Mouse (Mus musculus) limb, embryonic 13.5 days (tissue): ENCODE data around the gene Med11. TPM values are rescaled to one million over a fixed set of nuclear protein-coding genes. Genes with fewer than 3 reads are reported as not detected.

Source experiments
- ATAC-seq: fragments of 200-750 bp; cut with Nextera tagmentation; 2 replicates; pipeline ENCODE4 v1.8.0; 2017; ENCODE audit warnings: low read depth, moderate number of reproducible peaks, moderate TSS enrichment; ENCODE audit not compliant: low FRiP score
- H3K27ac ChIP-seq: fragments of 300-500 bp; sonication (generic); 2 replicates; pipeline ENCODE4 v1.5.1; 2015; ENCODE audit warnings: inconsistent platforms, mild to moderate bottlenecking, moderate library complexity
- H3K27me3 ChIP-seq: fragments of 300-500 bp; sonication (generic); 2 replicates; pipeline ENCODE4 v1.6.1; 2015; ENCODE audit warnings: mild to moderate bottlenecking, inconsistent platforms
- H3K36me3 ChIP-seq: fragments of 300-500 bp; sonication (generic); 2 replicates; pipeline ENCODE4 v1.6.1; 2015; ENCODE audit warnings: inconsistent platforms, mild to moderate bottlenecking, moderate library complexity
- H3K4me1 ChIP-seq: fragments of 300-500 bp; sonication (generic); 2 replicates; pipeline ENCODE4 v1.6.1; 2015; ENCODE audit warnings: inconsistent platforms
- H3K4me2 ChIP-seq: fragments of 300-500 bp; sonication (generic); replicated peaks from 2 replicates; pipeline ENCODE4 v1.6.1; 2015; ENCODE audit warnings: inconsistent platforms, mild to moderate bottlenecking, moderate library complexity
- H3K4me3 ChIP-seq: fragments of 300-500 bp; sonication (generic); 2 replicates; pipeline ENCODE4 v1.5.1; 2015; ENCODE audit warnings: moderate library complexity, mild to moderate bottlenecking, inconsistent platforms
- H3K9ac ChIP-seq: fragments of 300-500 bp; sonication (generic); 2 replicates; pipeline ENCODE4 v1.6.1; 2015; ENCODE audit warnings: mild to moderate bottlenecking, inconsistent platforms
- H3K9me3 ChIP-seq: fragments of 300-500 bp; sonication (generic); 2 replicates; pipeline ENCODE4 v1.6.1; 2016; ENCODE audit warnings: inconsistent platforms
- WGBS: fragments of 180-500 bp; shearing (Covaris S2); methylation state at CpG from one replicate; pipeline ENCODE4 v1.1.7; 2015; 5-methylcytosine and 5-hydroxymethylcytosine counted together
- polyA plus RNA-seq: library from polyadenylated mRNA; unstranded; fragments of >200 nt; fragmentation: Nextera tagmentation; extraction: Ambion mirVana; gene quantifications from 2 replicates; pipeline ENCODE4 v1.2.1, GENCODE M21; 2015

Med11 gene
- polyA plus RNA-seq, 1 experiment from 2014 or later: 45.9 TPM

DNA sequence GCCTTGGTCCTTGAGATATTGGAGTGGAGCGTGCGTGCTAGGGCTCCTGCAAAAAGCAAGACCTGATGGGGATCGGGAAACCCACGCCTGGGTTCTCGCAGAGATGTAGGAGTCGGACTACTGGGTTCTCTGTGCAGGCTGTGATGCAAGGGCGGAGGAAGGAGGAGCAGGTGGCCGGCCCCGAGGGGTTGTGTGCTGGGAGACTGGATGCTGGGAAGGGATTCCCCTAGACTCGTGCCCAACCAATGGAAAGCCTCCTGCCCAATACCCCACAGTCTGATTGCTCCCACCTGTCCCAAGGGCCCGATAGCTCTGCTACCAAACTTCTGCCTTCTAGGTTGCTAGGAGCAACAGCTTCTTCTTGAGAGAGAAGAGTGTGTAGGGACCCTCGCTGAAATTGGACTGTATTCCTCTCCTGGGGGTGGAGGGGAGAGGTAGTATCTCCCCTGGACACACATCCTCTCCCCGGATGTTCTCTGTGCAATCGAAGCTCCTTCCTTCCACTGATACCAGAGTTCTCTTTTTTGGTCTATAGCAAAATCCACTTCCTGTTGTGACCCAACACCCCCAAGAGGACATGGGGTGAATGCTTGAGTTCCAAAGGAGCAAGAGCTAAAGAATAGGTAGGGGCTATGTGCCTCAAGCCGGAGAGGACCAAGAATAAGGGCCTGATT is 18.7 kb upstream of the Med11 start:
- ATAC-seq: peak; percentile 28
- Histone ChIP-seq H3K4me3 (peak overlapping the region; percentile 77), H3K36me3 (peaks cover 23% of the 10 kb centered on the region), H3K4me2 (peak overlapping the region; percentile 87), H3K27me3 (no peaks in the 10 kb centered on the region), H3K9me3 (no peaks in the 10 kb centered on the region), H3K9ac (peak overlapping the region; percentile 89), H3K4me1 (peaks cover 26% of the 10 kb centered on the region), H3K27ac (peak overlapping the region; percentile 58; the same call in 1 of the 2 replicates)
- WGBS: 8% methylated on average over 15 of the region's 15 CpGs

- 60% methylated on average over 1 of the region's 1 CpGs for WGBS
- H3K27me3 ChIP-seq: no peaks in the 10 kb centered on the region
- H3K9me3 ChIP-seq: no peaks in the 10 kb centered on the region
- H3K4me2 ChIP-seq: peak overlapping the region; percentile 87
- ATAC-seq: no peak
- H3K27ac ChIP-seq: no peak overlapping the region
- peaks cover 26% of the 10 kb centered on the region for H3K4me1 ChIP-seq
- H3K4me3 ChIP-seq: peak overlapping the region; percentile 77
- peak overlapping the region; percentile 89 for H3K9ac ChIP-seq
- peaks cover 28% of the 10 kb centered on the region for H3K36me3 ChIP-seq
Observed at GRCm38 (mm10) chr11:70433569-70433943, 18.2 kb upstream of the Med11 start.

DNA sequence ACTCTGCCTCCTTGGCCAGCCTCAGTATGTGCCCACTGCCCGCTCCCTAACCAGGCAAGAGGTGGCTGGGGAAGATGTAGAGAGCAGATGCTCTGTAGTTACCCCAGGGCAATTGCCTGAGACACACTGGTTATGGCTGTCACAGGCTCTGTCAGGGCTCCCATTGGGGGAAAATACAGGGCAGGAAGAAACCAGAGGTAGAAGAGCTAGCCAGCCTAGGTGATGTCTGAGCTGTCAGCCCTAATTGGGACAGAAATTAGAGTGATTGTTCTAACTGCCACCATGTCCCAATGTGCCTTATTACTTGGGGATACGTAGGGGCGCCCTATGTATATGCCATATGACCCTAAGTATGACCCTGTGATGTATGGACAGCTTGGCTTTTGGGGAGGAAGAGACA is 17.8 kb upstream of the Med11 start:
- no peaks in the 10 kb centered on the region for H3K9me3 ChIP-seq
- ATAC-seq: no peak
- H3K9ac ChIP-seq: peak overlapping the region; percentile 43
- WGBS: 88% methylated on average over 3 of the region's 3 CpGs
- no peak overlapping the region for H3K27ac ChIP-seq
- peaks cover 26% of the 10 kb centered on the region for H3K4me1 ChIP-seq
- H3K4me2 ChIP-seq: peak overlapping the region; percentile 87
- peaks cover 32% of the 10 kb centered on the region for H3K36me3 ChIP-seq
- H3K27me3 ChIP-seq: no peaks in the 10 kb centered on the region
- 0 out of 2 replicates have a peak overlapping the region, but pooled peaks have one; percentile 5 for H3K4me3 ChIP-seq

DNA sequence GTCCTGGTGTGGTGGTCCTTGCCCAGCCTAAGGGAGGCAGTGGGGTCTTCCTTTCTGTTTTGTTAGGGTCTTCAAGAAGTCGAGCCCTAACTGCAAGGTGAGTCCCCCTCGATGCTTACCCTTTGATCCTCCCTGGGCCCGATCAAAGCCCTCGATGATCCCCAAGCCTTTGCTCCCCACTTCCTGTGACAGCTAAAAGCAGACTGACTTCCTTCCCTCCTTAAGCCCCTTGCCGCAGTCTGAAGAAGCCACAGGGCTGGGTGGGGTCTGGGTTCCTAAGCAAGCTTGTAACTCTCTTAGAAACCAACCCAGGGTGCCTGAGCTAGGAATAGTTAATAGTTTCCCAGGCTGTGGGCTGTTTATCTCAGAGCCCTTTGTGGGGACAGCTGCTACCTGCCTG is 16.2 kb upstream of the Med11 start:
- no peak overlapping the region for H3K27ac ChIP-seq
- peaks cover 47% of the 10 kb centered on the region for H3K36me3 ChIP-seq
- no peaks in the 10 kb centered on the region for H3K9me3 ChIP-seq
- H3K27me3 ChIP-seq: no peaks in the 10 kb centered on the region
- H3K9ac ChIP-seq: no peak overlapping the region
- H3K4me2 ChIP-seq: no peak overlapping the region
- 58% methylated on average over 5 of the region's 5 CpGs for WGBS
- no peak overlapping the region for H3K4me3 ChIP-seq
- no peak for ATAC-seq
- peaks cover 26% of the 10 kb centered on the region for H3K4me1 ChIP-seq

GRCm38 (mm10) chr11:70437426-70437825 is 14.3 kb upstream of the Med11 start:
- H3K27me3 ChIP-seq: no peaks in the 10 kb centered on the region
- no peaks in the 10 kb centered on the region for H3K9me3 ChIP-seq
- ATAC-seq: no peak
- H3K4me2 ChIP-seq: no peak overlapping the region
- 89% methylated on average over 6 of the region's 6 CpGs for WGBS
- H3K36me3 ChIP-seq: peaks cover 65% of the 10 kb centered on the region
- no peak overlapping the region for H3K4me3 ChIP-seq
- peaks cover 22% of the 10 kb centered on the region for H3K4me1 ChIP-seq
- H3K27ac ChIP-seq: no peak overlapping the region
- no peak overlapping the region for H3K9ac ChIP-seq

DNA sequence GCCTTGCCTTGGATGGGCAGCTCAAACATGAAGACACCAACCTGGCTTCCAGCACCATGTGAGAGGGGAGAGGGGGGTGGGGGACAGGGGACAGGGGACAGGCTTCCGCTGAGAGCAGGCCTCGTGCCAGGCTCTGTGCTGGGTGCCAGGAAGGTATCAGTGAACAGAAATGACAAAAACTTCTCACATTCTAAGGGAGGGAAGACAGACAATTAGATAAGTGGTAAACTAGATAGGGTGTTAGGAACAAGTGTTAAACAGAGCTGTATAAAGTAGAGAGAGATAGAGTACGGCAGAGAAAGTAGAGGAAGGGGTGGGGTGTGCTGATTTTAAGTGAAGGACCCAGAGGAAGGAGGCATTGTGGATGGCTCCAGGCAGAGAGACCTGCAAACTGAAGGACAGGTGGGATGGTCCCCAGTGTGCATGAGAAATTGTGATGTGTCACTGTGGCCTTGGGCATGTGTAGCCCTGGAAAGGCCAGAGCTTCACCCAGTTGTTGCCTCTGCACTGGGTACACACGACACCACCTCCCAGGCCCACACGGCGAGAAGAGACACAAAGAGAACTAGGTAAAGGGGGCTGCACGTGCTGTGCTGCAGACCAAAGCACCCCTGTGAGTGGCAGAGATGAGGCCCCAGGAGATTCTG is 12.9 kb upstream of the Med11 start:
- peaks cover 65% of the 10 kb centered on the region for H3K36me3 ChIP-seq
- no peak for ATAC-seq
- 81% methylated on average over 7 of the region's 7 CpGs for WGBS

GRCm38 (mm10) chr11:70440637-70441036 is 11.1 kb upstream of the Med11 start:
- no peak for ATAC-seq
- peaks cover 65% of the 10 kb centered on the region for H3K36me3 ChIP-seq
- H3K9me3 ChIP-seq: no peaks in the 10 kb centered on the region
- H3K27ac ChIP-seq: no peak overlapping the region
- no peak overlapping the region for H3K4me2 ChIP-seq
- H3K27me3 ChIP-seq: no peaks in the 10 kb centered on the region
- no peaks in the 10 kb centered on the region for H3K4me1 ChIP-seq
- H3K9ac ChIP-seq: 0 out of 2 replicates have a peak overlapping the region, but pooled peaks have one; percentile 19
- WGBS: 92% methylated on average over 4 of the region's 4 CpGs
- H3K4me3 ChIP-seq: no peak overlapping the region

More for the DNA sequence above, 12.9 kb upstream of the Med11 start:
- Histone ChIP-seq H3K9ac (no peak overlapping the region), H3K4me2 (no peak overlapping the region), H3K4me1 (peaks cover 11% of the 10 kb centered on the region), H3K27me3 (no peaks in the 10 kb centered on the region), H3K9me3 (no peaks in the 10 kb centered on the region), H3K4me3 (no peak overlapping the region), H3K27ac (no peak overlapping the region)

DNA sequence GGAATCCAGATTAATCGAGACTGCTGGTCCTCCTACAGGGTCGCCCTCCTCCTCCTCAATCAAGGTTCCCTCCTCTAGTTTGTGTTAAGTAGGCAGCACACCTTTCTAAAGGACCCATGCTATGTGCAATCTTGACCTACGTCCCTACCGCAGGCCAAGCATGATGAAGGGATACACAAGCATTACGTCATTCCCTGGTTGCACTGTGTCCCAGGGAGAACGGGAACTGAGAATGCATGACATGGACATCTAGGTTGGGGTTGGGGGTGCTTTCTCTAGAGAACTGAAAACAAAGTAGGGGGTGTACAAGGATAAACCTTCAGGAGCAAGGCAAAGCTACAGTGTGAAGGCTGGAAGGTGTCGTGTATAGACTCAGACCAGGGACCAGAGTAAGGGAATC is 9.8 kb upstream of the Med11 start:
- ATAC-seq: no peak
- WGBS: 90% methylated on average over 7 of the region's 7 CpGs

DNA sequence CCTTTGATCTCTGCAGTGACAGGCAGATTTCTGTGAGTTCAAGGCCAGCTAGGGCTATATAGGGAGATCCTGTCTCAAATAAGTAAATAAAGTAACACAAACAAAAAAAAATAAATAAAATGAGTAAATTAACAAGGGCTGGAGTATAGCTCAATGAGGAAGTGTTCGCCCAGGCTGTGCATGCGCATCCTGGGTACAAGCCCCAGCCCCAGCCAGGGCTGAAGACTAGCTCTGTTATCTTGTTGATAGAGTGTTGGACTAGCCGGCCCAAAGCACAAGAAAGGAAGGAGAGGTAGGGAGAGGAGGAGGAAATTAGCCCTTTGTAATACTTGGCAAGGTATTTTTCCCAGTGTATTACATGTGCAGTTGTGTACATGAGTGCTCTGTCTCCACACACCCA is 7.8 kb upstream of the Med11 start:
- Histone ChIP-seq H3K4me3 (no peak overlapping the region), H3K27me3 (no peaks in the 10 kb centered on the region), H3K9me3 (no peaks in the 10 kb centered on the region), H3K9ac (no peak overlapping the region), H3K27ac (no peak overlapping the region), H3K36me3 (peaks cover 33% of the 10 kb centered on the region), H3K4me2 (no peak overlapping the region), H3K4me1 (0 out of 2 replicates have a peak, but pooled peaks cover 3% of the 10 kb centered on the region)
- WGBS: 83% methylated on average over 3 of the region's 3 CpGs
- no peak for ATAC-seq

More for the DNA sequence above, 9.8 kb upstream of the Med11 start:
- Histone ChIP-seq H3K9me3 (no peaks in the 10 kb centered on the region), H3K9ac (no peak overlapping the region), H3K4me1 (0 out of 2 replicates have a peak, but pooled peaks cover 2% of the 10 kb centered on the region), H3K27ac (no peak overlapping the region), H3K4me2 (no peak overlapping the region), H3K27me3 (no peaks in the 10 kb centered on the region), H3K36me3 (peaks cover 54% of the 10 kb centered on the region), H3K4me3 (no peak overlapping the region)

DNA sequence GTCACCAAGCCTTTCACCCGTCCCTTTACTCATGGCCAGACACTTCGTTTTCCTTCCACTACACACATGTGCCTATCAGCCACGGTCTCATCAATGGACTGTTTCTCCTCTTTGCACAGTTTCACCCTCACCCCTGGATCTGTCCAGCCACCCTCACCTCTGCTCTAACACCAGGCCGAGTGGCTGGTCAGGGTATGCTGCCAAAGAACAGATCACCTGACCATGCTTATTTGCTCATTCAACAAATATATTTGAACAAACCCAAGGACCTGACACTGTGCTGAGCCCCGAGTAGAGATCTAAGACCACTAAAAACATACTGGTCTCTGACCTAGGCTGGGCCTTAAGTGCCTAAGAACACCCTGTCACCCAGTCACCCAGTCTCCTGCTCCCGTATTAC is 7.1 kb upstream of the Med11 start:
- Histone ChIP-seq H3K9ac (no peak overlapping the region), H3K27me3 (no peaks in the 10 kb centered on the region), H3K27ac (no peak overlapping the region), H3K9me3 (no peaks in the 10 kb centered on the region), H3K4me1 (0 out of 2 replicates have a peak, but pooled peaks cover 3% of the 10 kb centered on the region), H3K4me3 (no peak overlapping the region), H3K4me2 (no peak overlapping the region), H3K36me3 (peaks cover 26% of the 10 kb centered on the region)
- ATAC-seq: no peak
- 78% methylated on average over 6 of the region's 6 CpGs for WGBS

DNA sequence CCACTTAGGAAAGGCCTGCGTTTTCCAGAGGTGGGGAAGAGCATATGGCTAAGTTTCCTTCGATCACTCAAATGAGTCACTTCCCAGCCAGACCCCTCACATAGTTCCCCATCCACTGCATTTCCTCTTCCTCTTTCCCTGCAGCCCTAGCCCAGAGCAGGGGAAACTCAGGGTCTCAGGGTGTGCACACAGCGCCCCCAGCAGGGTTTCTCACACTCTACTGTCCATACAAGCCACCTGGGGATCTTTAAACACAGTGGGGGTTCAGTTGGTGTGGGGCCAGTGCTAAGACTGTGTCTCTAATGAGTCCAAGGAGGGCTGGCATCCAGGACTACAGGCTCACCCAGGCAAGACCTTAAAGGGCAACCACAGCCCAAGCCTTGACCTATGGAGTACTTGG is 5.0 kb upstream of the Med11 start:
- no peak for ATAC-seq
- H3K4me2 ChIP-seq: no peak overlapping the region
- 32% methylated on average over 3 of the region's 3 CpGs for WGBS
- no peak overlapping the region for H3K9ac ChIP-seq
- H3K27me3 ChIP-seq: no peaks in the 10 kb centered on the region
- H3K9me3 ChIP-seq: no peaks in the 10 kb centered on the region
- H3K4me3 ChIP-seq: no peak overlapping the region
- no peak overlapping the region for H3K27ac ChIP-seq
- H3K36me3 ChIP-seq: peaks cover 6% of the 10 kb centered on the region; the same call in 1 of the 2 replicates
- 0 out of 2 replicates have a peak, but pooled peaks cover 7% of the 10 kb centered on the region for H3K4me1 ChIP-seq

DNA sequence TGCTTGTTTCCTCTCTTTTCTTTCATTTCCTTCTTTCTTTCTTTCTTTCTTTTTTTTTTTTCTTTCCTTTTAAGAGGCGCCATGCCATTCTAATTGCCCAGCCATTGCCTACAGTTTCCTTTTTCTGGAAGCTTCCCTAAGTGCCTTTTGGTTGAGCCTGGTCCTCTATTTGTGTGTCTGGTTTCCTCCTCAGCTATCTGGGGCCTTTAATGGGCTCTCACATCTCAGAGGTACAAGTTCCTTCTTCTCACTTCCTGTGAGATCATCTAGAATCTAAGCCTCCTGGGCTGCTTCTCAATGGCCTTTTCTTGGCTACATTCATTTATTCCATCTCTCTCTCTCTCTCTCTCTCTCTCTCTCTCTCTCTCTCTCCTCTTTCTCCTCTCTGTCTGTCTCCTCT is 4.3 kb upstream of the Med11 start:
- H3K27me3 ChIP-seq: no peaks in the 10 kb centered on the region
- ATAC-seq: no peak
- no peaks in the 10 kb centered on the region for H3K9me3 ChIP-seq
- WGBS: 71% methylated on average over 1 of the region's 1 CpGs
- H3K4me3 ChIP-seq: no peak overlapping the region
- no peak overlapping the region for H3K27ac ChIP-seq
- H3K4me1 ChIP-seq: peaks cover 8% of the 10 kb centered on the region
- no peak overlapping the region for H3K4me2 ChIP-seq
- H3K9ac ChIP-seq: no peak overlapping the region
- no peaks in the 10 kb centered on the region for H3K36me3 ChIP-seq
